Mouse (Mus musculus): ENCODE results near the gene Mb. TPM values are rescaled to one million over a fixed set of nuclear protein-coding genes. Genes with fewer than 3 reads are reported as not detected.
"Not testable (repeated sequence)": the region's sequence is repeated elsewhere in the genome, so short reads cannot be mapped to it uniquely, and the experiment has no call there.

The Mb gene
- total RNA-seq, 2 experiments from 2014 or later: 0.42 to 0.46 TPM

DNA sequence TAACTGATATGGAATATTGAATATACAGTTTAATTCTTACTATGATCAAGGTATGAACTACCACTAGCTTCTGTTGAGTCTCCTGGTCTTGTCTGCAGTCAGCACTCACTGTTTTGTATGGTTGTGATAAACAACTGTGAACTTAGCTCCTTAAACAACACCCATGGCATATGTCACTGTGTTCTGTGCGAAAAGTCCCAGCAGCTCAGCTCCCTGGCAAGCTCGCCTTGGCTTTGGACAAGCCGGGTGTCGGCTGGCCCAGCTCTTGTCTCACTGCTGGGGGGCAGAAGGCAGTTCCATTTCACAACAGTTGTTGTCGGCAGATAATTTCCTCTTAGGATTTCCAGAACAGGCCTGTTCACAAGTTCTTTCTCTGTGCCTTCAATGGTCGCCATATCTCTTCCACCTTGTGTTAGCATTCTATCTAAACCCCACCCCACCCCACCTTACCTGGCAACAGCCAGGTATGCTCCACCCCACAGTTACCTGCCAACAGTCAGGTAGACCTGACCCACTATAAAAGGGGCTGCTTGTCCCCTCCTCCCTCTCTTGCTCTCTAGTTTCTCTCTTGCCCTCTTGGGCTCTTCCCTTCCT lies 14.9 kb upstream of the Mb start:
- DNase-seq (ENCODE audit: low spot score in 2 of 2): no peak

GRCm38 (mm10) chr15:77062746-77063145 lies 12.3 kb upstream of the Mb start:
- DNase-seq (ENCODE audit: low spot score in 2 of 2): no peak

DNA sequence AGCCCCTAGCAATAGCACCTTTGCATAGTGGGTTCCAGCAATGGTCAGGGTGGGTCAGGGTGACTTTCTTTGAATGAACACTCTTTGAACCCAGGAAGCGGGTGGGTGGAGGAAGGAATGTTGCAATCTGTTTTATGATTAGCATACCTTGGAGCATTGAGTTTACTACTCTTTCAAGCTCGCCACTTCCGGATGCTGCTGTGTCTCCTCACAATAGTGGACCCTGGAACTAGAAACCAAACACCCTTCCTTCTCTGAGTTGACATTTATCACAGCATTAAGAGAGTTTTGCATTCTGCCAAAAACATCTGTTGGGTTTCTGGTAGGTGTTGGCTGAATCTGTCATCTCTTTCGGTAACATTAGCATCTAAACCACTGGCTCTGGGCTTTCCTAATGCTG lies 8.9 kb upstream of the Mb start:
- DNase-seq (ENCODE audit: low spot score in 2 of 2): not testable (repeated sequence)

DNA sequence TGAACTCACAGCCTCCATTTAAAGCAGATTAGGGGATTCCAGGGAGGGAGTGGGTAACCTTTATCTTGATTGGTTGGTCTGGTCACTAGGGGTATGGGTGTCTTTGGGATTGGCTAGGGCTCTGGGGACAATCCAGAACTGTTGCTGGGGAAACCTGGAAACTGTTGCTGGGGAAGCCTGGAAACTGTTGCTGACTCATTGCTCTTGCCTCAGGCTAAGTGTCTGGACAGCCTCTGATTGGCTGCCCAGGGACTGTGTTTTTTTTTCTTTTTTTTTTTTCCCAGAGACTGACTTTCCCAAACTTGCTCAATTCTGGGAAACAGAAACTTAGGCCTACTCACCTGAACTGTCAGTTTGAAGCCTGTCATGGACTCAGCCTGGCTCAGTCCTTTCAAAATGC lies 8.1 kb upstream of the Mb start:
- no peak for DNase-seq (ENCODE audit: low spot score in 2 of 2)

- no peak for DNase-seq (ENCODE audit: low spot score in 2 of 2)
These were observed 6.3 kb upstream of the Mb start for GRCm38 (mm10) chr15:77056791-77057051.

DNA sequence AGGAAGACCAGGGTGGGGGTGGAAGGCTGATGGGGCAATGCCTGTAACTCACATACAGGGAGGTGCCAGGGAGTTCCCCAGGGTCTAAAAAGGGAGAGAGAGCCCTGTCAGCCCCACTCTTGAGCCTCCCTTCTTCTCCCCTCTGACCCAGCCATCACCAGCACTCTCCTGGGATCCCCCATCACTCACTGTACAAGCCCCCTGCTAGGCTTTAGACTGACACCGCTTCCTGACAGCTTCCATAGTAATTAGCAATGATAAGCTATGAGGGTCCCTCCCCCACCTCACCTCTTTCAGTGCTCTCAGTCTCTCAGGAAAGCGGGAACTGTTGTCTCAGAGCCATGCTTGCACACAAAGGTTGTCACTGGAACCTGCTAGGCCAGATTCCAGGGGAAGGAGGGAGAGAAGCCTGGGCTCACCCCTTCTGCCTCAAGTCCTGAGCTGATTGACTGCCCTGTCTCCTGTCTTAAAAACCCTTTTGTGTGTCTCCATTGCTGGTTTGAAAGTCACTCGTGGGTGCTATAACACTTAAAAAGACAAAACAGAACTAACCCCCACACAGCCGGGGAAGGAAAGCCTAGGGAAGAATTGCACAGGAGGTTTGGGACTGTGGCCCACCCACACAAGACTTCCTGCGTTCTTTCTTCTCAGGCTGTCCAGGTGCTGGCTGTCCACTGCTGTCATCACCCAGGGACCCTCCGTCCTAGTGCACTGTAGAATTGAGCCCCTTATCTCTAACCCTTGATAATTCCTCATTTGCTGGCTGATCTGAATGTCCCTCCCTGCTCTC lies 5.7 kb upstream of the Mb start:
- DNase-seq (ENCODE audit: low spot score in 2 of 2): no peak

- DNase-seq (ENCODE audit: low spot score in 2 of 2): no peak
These were observed 4.2 kb upstream of the Mb start for GRCm38 (mm10) chr15:77054611-77055175.

DNA sequence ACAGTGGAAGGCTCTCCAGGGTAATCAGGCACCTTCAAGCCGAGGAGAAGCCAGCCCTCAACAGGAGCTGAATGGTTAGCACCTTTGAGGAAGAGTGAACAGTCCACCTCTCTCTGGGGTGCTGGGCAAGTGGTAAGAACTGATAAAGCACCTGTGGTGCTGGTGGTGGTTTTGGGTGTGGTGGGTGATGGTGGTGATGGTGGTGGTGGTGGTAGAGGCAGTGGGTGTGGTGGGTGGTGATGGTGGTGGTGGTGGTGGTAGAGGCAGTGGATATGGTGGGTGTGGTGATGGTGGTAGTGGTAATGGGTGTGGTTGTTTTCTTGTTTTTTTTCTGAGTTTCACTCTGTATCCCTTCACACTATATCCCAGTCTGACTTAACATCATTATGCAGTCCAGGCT lies 2.6 kb upstream of the Mb start:
- DNase-seq (ENCODE audit: low spot score in 2 of 2): no peak

DNA sequence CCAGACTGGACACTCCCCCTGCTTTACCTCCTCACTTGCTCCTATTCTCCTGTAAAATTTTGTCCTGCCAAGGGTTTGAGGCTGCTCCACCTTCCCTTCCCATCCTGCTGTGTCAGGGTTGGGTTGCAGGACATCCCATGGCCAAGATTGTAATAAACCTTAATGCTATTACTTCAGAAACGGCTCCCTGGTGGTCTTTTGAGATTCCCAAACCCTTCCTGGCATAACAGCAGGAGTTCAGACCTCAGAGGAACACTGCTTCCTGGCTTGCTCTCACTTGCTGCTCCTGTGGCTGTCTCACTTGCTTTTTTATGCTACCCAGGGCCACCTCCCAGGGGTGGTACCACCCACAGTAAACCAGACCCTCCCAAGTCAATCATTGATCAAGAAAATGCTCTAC lies 1.7 kb upstream of the Mb start:
- no peak for DNase-seq (ENCODE audit: low spot score in 2 of 2)

DNA sequence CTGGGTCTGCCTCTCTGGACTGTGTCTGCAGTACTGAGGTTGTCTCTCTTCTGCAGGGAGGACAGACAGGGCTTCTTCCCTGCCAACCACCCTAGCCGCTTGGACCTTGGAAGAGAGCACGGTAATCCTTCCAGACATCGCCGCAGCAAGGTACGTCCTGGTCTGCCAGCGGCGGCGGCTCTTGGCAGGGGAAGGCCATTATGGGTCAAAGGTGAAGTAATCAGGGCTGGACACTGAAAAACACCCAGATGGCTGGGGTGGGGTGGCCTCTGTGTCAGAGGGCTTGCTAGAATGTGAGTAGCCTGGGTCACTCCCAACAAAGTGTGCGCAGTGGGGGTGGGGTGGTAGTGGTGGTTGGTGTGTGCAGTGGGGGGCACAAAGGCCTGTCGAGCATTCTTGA lies 4.9 kb downstream of the Mb start:
- DNase-seq (ENCODE audit: low spot score in 2 of 2): no peak

DNA sequence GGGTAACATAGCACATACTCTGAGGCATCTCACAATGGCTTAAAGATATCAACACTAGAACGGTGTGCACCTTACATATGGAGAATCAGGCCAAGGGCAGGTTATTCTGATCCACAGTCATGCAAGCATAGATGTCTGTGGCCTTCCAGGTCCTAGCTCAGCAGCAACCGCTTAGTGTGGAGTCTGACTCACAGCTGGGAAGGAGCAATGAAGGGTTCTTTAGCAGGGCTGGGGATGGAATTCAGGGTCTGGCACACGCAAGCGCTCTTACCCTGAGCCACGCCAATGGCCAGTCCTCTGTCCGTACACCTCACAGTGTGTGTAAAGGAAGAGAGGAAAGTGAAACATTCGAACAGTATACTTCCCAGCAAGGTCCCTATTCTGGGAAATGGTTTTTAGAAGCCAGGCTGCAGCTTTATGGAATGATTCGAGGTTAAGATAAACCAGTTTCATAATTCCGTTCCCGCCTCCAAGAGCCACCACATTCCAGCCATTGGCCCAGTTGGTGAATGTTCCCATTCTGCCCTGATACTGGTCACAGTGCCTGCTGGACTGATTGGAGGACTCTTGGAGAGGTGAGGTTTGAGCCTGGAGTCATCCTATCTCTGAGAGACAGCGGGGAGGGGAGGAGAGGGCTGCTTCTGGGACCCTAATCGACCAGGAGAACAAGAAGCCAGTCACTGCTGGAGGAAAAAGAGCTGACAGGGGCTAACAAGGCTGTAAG lies 5.7 kb downstream of the Mb start, which contains the start of gene Apol6:
TSS of gene Apol6 (plus strand) at position 133 of the 724 bp plus-strand sequence.
- DNase-seq (ENCODE audit: low spot score in 2 of 2): no peak

DNA sequence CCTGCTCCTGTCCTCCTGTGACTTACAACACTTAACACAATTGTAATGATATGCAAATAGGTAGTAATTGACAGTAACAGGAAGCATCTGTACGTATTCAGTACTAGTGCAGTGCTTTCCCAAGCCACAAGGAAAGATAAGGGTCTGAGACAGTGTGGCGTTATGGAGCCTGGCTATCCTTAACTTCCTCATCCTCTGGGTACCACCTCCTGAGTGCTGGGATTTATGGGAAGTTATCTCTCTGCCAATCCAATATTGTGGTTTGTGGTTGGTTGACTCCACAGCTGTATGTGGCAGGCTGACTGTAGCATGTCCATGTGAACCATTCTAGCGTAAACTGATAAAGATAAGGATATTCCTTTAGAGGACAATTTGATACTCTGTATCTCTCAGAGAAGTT lies 9.7 kb downstream of the Mb start:
- DNase-seq (ENCODE audit: low spot score in 2 of 2): no peak

- no peak for DNase-seq (ENCODE audit: low spot score in 2 of 2)
These were observed 11.2 kb downstream of the Mb start for GRCm38 (mm10) chr15:77039211-77039700.

GRCm38 (mm10) chr15:77037278-77038161 lies 12.9 kb downstream of the Mb start:
- no peak for DNase-seq (ENCODE audit: low spot score in 2 of 2)

DNA sequence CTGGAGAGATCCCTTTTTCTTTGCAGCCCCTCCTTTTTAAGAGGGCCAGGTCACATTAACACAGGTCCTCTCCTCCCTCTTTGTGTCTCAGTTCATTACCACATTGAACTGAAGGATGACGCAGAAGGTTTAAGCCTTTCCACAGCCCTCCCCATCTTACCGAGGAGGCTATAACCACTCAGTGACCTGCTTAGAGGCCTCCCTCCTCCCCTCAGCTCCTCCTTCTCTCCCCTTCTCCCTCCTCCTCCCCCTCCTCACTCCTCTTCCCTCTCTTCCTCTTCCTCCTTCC lies 13.5 kb downstream of the Mb start:
- DNase-seq (ENCODE audit: low spot score in 2 of 2): no peak

- DNase-seq (ENCODE audit: low spot score in 2 of 2): no peak
These were observed 14.0 kb downstream of the Mb start for GRCm38 (mm10) chr15:77036320-77036988.

DNA sequence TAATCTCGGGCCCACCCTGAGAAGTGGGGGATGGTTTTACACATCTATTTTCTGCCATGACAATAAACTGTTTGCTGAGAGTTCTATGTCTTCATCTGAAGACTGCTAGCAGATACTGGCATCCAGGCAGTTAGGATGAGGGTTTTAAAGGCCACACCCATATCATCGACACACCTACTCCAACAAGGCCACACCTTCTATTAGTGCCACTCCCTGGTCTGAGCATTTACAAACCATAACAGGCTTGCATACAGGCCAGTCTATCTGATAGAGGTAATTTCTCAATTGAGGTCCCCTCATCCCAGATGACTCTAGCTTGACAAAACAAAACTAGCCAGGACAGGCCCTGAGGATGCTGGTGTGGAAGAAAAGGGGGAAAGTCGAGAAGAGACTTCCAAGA lies 14.8 kb downstream of the Mb start:
- no peak for DNase-seq (ENCODE audit: low spot score in 2 of 2)

- no peak for DNase-seq (ENCODE audit: low spot score in 2 of 2)
These were observed 15.9 kb downstream of the Mb start for GRCm38 (mm10) chr15:77034526-77034925.

DNA sequence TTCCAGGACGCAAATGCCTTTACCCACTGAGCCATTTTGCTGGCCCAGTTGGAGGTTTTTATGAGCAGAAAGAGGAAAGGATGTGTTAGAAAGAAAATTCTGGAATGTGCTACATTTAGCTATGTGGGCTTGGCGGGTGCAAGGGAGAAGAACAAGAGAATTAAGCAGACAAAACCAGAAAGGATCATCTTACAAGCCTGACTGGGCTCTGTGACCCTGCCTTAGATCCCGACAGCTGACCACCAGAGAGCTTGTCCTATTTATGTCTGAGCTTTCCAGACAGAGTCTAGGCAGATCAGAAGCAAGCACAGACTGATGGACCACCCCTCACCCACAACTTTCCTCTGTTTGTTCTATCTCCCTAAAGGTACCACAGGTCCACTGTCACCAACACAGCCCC lies 19.2 kb downstream of the Mb start:
- no peak for DNase-seq (ENCODE audit: low spot score in 2 of 2)

DNA sequence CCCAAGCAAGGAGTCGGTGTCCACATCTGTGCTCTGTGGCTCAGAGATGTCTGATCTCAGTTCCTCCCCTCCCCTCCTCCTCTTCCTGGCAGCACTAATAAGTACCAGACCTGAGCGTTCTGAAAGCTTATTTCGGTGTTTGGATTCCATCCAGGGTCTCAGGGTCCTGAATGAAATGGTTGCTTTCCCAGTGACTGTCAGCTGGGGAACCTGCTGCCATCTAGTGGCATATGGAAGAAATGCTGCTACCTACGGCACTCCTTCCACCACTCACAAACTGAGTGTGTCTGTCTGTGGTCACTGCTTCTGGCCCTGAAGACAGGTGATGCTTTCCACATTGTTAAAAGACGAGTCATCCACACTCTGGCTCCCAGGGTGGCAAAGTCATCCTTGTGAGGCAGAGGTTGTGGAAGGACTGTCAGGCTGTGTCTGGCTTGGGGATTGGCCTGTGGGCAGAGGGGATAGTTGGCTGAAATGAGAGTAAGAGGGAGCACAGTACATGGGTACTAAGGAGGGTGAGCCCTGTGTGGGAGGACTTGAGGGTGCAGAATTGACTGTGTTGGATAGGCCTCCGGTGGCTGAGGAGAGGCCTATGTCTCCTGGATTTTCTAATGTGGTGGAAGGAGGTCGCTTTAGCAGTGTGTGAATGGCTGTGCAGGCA lies 21.0 kb downstream of the Mb start:
- DNase-seq (ENCODE audit: low spot score in 2 of 2): peak; percentile 28 to 69

Data from layer of hippocampus, adult 18-20 months (tissue).